Mouse (Mus musculus) MEL (cell line): ENCODE data around the gene Tagap.

Experiments used
- BHLHE40 ChIP-seq: IDR thresholded peaks from 2 replicates; pipeline ENCODE4 v1.6.1; 2012; ENCODE audit warnings: low read depth, mild to moderate bottlenecking, inconsistent platforms, low read length, improper control_type of control experiment, borderline replicate concordance
- CHD2 ChIP-seq: IDR thresholded peaks from 2 replicates; pipeline ENCODE4 v1.6.1; 2011; ENCODE audit warnings: low read length, improper control_type of control experiment
- CTCF ChIP-seq, 3 experiments: IDR thresholded peaks in 2 of 3; conservative IDR thresholded peaks in 1 of 3; 2 replicates each; pipeline ENCODE4 v1.5.1; 2011 to 2012; ENCODE audit warnings: low read length in 3 of 3, low read depth in 2 of 3, mild to moderate bottlenecking in 2 of 3, improper control_type of control experiment in 1 of 3, inconsistent platforms in 1 of 3, mixed read lengths in 1 of 3, moderate library complexity in 1 of 3; ENCODE audit not compliant: control insufficient read depth in 1 of 3, insufficient read depth in 1 of 3, poor library complexity in 1 of 3, severe bottlenecking in 1 of 3
- E2F4 ChIP-seq: IDR thresholded peaks from 2 replicates; pipeline ENCODE4 v1.6.1; 2011; ENCODE audit warnings: low read depth, low read length, improper control_type of control experiment, borderline replicate concordance

DNA sequence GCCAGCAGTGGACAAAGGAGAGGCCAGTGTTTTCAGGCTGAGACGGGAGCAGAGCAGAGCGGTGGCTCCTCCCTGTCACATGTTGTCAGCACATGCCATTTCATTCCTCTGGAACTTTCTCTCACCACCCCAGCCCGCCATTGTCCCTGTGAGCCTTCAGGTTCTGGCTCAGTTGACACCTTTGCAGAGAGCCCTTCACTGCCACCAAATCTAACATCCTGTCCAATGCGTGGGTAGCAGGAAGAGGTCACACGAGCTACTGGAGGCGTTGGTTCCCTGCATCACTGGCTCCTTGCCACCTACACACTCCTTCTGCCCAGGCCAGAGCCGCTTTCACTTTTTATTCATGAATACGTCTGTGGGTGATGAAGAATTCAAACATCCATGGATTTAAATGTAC, 33.1 kb upstream of the Tagap start:
- TF ChIP-seq BHLHE40 (no peak), CTCF (IDR thresholded peaks at IDR 0.05 in 2 of 3, conservative IDR thresholded peaks at IDR 0.05 in 1 of 3; ENCODE audit: control insufficient read depth in 1 of 3, insufficient read depth in 1 of 3, low read depth in 2 of 3, low read length in 3 of 3, poor library complexity in 1 of 3, severe bottlenecking in 1 of 3) (no peak), CHD2 (no peak), E2F4 (no peak)
